Mouse (Mus musculus): ENCODE results near the gene Lsm2.
"Not testable (repeated sequence)": the region's sequence is repeated elsewhere in the genome, so short reads cannot be mapped to it uniquely, and the experiment has no call there.

Lsm2 gene

GRCm38 (mm10) chr17:35031272-35031671 is 49.6 kb downstream of the Lsm2 start:
- no peak for DNase-seq (ENCODE audit: low spot score in 2 of 2)

GRCm38 (mm10) chr17:35031880-35032279 is 50.2 kb downstream of the Lsm2 start:
- DNase-seq (ENCODE audit: low spot score in 2 of 2) = no peak

GRCm38 (mm10) chr17:35032323-35032870 is 50.7 kb downstream of the Lsm2 start:
- no peak for DNase-seq (ENCODE audit: low spot score in 2 of 2)

GRCm38 (mm10) chr17:35033703-35034102 is 52.0 kb downstream of the Lsm2 start:
- DNase-seq (ENCODE audit: low spot score in 2 of 2) = not testable (repeated sequence)

DNA sequence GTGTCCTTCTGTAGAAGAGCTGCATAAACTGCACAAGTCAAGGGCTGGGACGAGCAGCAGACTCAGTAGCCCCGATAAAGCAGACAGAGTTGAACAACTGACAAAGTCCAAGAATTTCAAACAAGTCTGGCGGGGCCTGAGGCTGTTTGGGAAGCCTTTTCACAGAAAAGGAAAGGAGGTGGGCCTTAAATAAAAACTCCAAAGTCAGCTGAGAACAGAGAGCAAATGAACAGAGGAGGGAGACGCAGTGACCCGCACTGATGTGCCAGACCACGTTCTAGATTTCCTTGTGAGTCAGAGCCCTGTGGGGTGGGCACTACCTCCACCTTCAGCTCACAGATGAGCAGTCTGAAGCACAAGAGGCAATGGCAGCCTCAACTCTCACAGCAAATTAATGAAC is 53.2 kb downstream of the Lsm2 start:
- DNase-seq (ENCODE audit: low spot score in 2 of 2) = no peak

All from left cerebral cortex, adult 9 months (tissue).